Mouse (Mus musculus): ENCODE results near the gene Tsga10.

GRCm38 (mm10) chr1:37871704-37872103 is 5.5 kb upstream of the Tsga10 start, which contains the start of gene Lipt1:
- TF ChIP-seq CTCF (conservative IDR thresholded peaks at IDR 0.05; ENCODE audit: low read length): no peak
- TF ChIP-seq NANOG (IDR thresholded peaks at IDR 0.05; ENCODE audit: borderline replicate concordance, low read length): no peak
